Mouse (Mus musculus) E14TG2a.4 (cell line): ENCODE results near the gene Pak4.

ENCODE experiments used
- CTCF ChIP-seq: conservative IDR thresholded peaks from 2 replicates; pipeline ENCODE4 v1.5.1; 2014; ENCODE audit warnings: low read length
- NANOG ChIP-seq: IDR thresholded peaks from 2 replicates; pipeline ENCODE4 v1.6.1; 2014; ENCODE audit warnings: borderline replicate concordance, low read length, mixed read lengths

DNA sequence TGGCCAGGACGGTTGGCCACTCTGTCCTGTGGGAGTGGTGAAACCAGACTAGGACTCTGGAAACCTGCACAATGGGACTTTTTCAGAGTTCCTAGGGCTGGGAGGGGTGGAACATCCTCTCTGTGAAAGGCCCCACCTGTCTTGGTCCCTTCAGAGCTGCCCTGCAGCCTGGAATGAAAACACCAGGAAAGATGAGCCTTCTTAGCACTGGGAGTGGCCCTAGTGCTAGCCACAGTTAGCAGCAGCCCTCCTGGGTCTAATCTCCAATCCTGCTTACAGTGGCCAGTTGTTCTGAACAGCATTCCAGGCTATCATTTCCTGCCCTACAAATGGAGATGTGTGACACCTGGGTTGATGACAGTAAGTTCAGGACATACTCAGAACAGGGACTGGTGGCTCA is 6.1 kb downstream of the Pak4 start:
- TF ChIP-seq CTCF, result no peak
- TF ChIP-seq NANOG, result no peak
